Mouse (Mus musculus): ENCODE results near the gene Tmem132c. TPM values are rescaled to one million over a fixed set of nuclear protein-coding genes. Genes with fewer than 3 reads are reported as not detected.

Gene Tmem132c
- polyA plus RNA-seq, 1 experiment from 2014 or later, result 44.7 TPM

DNA sequence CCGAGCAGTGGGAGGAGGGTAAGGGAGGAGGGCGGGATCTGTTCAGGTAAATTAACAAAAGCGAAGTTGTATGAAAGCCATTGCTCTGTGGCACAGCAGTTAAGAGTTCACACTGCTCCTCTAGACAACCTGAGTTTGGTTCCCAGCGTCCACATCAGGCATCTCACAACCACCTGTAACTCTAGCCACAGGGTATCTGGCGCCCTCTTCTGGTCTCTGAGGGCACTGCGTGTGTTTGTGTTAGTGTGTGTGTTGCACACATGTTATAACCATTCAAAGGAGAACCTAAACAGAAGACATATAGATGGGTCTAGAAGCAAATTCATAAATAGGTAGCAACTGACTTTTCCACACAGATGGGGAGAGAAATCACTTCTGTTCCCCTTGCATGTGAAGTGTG is 245.6 kb downstream of the Tmem132c start:
- Histone ChIP-seq H3K4me1 (peaks cover 38% of the 10 kb centered on the region), H3K27ac (no peak overlapping the region), H3K4me3 (no peak overlapping the region), H3K9me3 (replicated peaks) (no peaks in the 10 kb centered on the region), H3K36me3 (peaks cover 39% of the 10 kb centered on the region), H3K27me3 (ENCODE audit: low read depth, poor library complexity, severe bottlenecking) (no peaks in the 10 kb centered on the region)
- WGBS, result 88% methylated on average over 6 of the region's 6 CpGs
- no peak for DNase-seq (ENCODE audit: low spot score)

DNA sequence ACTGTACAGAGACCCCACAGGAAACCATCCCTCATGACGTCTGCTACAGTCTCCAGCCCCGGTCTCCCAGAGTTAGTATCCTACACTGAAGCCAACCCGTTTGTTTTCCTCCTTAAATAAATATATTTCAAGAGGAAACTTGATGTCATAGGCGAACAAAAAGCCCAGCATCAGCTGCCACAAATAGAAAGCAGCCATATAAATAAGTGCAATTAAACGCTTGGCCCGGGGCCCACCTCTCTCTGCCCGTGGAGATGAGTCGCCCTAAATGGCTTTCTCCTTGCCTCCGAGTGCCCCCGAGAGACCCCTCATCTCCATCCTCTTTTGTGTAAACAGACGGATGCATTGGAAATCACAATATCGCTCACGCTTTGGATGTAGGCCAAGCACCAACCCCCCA is 247.1 kb downstream of the Tmem132c start:
- 92% methylated on average over 13 of the region's 13 CpGs for WGBS
- DNase-seq (ENCODE audit: low spot score), result no peak
- H3K27me3 ChIP-seq (ENCODE audit: low read depth, poor library complexity, severe bottlenecking), result no peaks in the 10 kb centered on the region

DNA sequence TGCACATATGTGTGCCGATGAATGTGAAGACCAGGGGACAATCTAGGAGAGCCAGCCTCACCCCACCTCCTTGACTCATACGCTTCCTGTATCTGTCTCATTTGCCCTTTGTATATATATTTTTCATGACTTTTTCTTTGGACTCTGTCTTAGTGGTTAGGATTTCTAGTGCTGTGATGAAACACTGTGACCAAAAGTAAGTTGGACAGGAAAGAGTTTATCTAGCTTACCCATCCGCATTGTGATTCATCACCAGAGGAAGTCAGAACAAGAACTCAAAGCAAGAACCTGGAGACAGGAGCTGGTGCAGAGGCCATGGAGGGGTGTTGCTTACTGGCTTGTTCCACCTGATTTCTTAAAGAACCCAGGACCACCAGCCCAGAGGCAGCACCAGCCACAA is 250.1 kb downstream of the Tmem132c start:
- Histone ChIP-seq H3K4me1 (peaks cover 16% of the 10 kb centered on the region), H3K4me3 (no peak overlapping the region), H3K27me3 (ENCODE audit: low read depth, poor library complexity, severe bottlenecking) (no peaks in the 10 kb centered on the region), H3K9me3 (replicated peaks) (no peaks in the 10 kb centered on the region), H3K36me3 (peaks cover 28% of the 10 kb centered on the region), H3K27ac (no peak overlapping the region)
- WGBS, result 90% methylated on average over 3 of the region's 3 CpGs
- no peak for DNase-seq (ENCODE audit: low spot score)

More for the DNA sequence above, 247.1 kb downstream of the Tmem132c start:
- H3K27ac ChIP-seq, result no peak overlapping the region
- H3K36me3 ChIP-seq, result peaks cover 33% of the 10 kb centered on the region
- no peaks in the 10 kb centered on the region for H3K9me3 ChIP-seq (replicated peaks)
- H3K4me3 ChIP-seq, result no peak overlapping the region
- H3K4me1 ChIP-seq, result peaks cover 35% of the 10 kb centered on the region

DNA sequence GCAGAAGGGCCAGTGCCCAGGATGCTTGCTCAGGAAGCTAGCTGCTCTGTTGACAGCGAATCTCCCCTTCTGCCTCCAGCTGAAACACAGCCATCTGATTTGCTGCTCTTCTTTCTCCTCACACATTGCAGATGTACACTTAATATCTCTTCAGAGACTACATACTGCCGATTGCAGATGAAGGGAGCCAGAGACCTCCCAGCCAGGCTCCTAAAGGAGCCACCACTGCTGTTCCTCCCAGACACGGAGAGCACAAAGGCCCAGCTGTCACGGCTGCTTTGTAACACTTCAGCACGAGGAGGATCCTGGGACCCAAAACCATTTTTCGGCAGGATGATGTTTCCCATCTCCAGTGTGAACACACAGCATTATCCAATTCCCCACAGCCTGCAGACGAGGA is 255.3 kb downstream of the Tmem132c start:
- H3K9me3 ChIP-seq (replicated peaks), result no peaks in the 10 kb centered on the region
- no peak overlapping the region for H3K4me3 ChIP-seq
- peaks cover 4% of the 10 kb centered on the region for H3K4me1 ChIP-seq
- H3K27me3 ChIP-seq (ENCODE audit: low read depth, poor library complexity, severe bottlenecking), result no peaks in the 10 kb centered on the region
- peaks cover 12% of the 10 kb centered on the region for H3K36me3 ChIP-seq
- H3K27ac ChIP-seq, result no peak overlapping the region
- DNase-seq (ENCODE audit: low spot score), result no peak
- WGBS, result 73% methylated on average over 7 of the region's 7 CpGs

DNA sequence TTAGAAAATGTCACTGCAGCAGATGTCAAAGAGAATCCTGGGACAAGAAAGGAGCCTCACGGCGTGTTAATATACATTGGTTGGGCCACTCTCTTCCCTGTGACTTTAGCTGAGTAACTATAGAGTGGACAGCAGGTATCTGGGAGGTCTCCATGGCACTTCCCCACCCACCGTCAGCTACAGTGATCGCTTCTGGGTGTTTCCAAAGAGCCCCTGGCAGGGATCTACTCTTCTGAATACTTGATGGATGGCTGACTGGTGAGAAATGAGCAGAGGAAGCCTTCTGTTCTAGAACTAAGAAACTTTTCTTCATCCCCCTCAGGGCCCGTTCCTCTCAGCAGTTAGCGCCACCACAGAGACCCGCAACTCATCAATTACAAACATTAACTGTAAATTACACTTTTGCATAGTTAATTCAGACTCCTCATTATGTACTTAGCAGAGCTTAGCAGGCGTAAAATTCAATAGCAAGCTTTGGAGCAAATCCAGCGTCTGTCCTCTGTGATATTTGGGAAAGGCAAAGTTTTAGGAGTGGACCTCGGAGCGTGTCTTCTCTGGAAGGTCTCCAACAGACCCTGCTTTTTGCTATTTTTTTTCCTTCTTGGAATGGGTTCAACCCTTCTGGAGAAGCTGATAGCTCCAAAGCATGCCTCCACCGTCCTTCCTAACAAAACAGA is 257.7 kb downstream of the Tmem132c start:
- no peak for DNase-seq (ENCODE audit: low spot score)
- Histone ChIP-seq H3K4me1 (no peaks in the 10 kb centered on the region), H3K4me3 (no peak overlapping the region), H3K27me3 (ENCODE audit: low read depth, poor library complexity, severe bottlenecking) (no peaks in the 10 kb centered on the region), H3K9me3 (replicated peaks) (no peaks in the 10 kb centered on the region), H3K27ac (no peak overlapping the region), H3K36me3 (peaks cover 12% of the 10 kb centered on the region)
- WGBS, result 87% methylated on average over 12 of the region's 12 CpGs

DNA sequence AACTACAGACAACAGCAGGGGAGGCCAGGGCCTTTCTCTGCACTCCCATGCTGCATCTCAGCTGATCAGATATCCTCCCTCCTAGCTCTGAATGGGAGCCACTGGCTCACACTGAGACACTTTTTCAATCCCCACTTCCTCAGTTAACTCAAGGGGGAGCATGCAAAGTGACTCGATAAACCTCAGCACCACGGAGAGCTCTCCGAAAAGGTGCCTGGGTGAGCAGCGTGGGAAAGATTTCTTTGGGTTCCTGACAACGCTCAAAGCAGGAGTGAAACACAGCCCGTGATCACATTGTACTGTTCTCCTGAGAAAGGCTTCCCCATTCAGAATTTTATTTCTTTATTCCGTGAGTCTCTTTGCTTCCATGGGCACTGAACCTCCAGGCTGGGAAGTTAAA is 261.2 kb downstream of the Tmem132c start:
- no peaks in the 10 kb centered on the region for H3K9me3 ChIP-seq (replicated peaks)
- H3K27ac ChIP-seq, result no peak overlapping the region
- whole genome bisulfite sequencing, result 40% methylated on average over 7 of the region's 7 CpGs
- H3K36me3 ChIP-seq, result peaks cover 32% of the 10 kb centered on the region
- DNase-seq (ENCODE audit: low spot score), result no peak
- no peak overlapping the region for H3K4me3 ChIP-seq
- no peaks in the 10 kb centered on the region for H3K4me1 ChIP-seq
- H3K27me3 ChIP-seq (ENCODE audit: low read depth, poor library complexity, severe bottlenecking), result no peaks in the 10 kb centered on the region

DNA sequence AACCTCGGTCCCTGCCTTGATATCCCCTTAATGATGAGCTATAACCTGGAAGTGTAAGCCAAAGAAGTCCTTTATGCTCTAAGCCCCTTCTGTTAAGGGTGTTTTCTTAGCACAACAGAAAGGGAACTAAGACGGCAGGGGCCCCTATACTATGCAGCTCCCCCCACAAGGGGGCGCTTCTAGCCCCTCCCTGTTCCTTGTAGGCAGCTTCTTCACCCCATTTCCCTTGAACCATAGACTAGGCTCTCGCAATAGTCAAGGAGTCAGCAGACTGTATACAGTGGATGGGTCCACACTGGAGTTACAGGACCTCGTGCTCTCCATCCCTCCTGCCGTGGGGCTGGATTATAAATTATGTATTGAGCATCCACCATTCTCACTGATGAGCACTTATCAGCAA is 264.1 kb downstream of the Tmem132c start:
- Histone ChIP-seq H3K4me1 (no peaks in the 10 kb centered on the region), H3K4me3 (no peak overlapping the region), H3K27me3 (ENCODE audit: low read depth, poor library complexity, severe bottlenecking) (no peaks in the 10 kb centered on the region), H3K27ac (no peak overlapping the region), H3K9me3 (replicated peaks) (no peaks in the 10 kb centered on the region), H3K36me3 (peaks cover 23% of the 10 kb centered on the region)
- WGBS, result 82% methylated on average over 6 of the region's 6 CpGs
- DNase-seq (ENCODE audit: low spot score), result no peak

DNA sequence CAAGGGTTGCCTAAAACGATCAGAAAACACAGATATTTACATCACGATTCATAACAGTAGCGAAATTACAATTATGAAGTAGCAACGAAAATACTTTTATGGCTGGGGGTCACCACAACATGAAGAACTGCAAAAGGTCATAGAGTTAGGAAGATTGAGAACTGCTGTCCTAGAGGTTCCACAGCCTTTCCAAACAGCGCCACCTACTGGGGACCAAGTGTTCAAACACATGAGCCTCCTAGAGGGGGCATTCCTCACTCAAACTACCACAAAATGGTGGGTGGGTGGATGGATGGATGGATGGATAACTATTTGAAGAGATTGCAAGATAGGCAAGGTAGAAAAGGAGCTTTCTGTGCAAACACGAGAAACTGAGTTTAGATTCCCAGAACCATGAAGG is 270.0 kb downstream of the Tmem132c start:
- WGBS, result 86% methylated on average over 6 of the region's 6 CpGs
- Histone ChIP-seq H3K9me3 (replicated peaks) (no peaks in the 10 kb centered on the region), H3K4me3 (no peak overlapping the region), H3K27ac (no peak overlapping the region), H3K4me1 (no peaks in the 10 kb centered on the region), H3K36me3 (peaks cover 9% of the 10 kb centered on the region), H3K27me3 (ENCODE audit: low read depth, poor library complexity, severe bottlenecking) (no peaks in the 10 kb centered on the region)
- DNase-seq (ENCODE audit: low spot score), result peak; percentile 57

DNA sequence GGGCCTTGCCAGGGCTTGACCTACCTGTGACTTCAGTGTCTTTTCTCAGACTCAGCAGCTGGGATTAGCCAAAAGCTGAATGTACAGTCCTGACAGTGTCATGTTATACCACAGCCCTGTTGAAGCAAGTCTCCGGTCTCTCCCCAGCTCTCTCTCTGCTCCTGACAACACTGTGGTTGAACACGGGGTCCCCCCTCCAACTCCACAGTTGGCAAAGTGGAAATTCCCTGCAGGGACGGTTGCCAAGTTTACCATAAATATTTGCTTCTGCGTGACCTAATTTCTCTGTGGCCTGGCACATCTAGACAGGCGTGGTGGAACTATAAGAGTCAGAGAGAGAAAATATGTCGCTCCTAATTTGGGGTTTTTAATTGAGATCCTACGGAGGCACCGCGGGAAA is 274.4 kb downstream of the Tmem132c start:
- no peak for DNase-seq (ENCODE audit: low spot score)
- 95% methylated on average over 9 of the region's 9 CpGs for WGBS
- H3K27ac ChIP-seq, result no peak overlapping the region
- no peaks in the 10 kb centered on the region for H3K27me3 ChIP-seq (ENCODE audit: low read depth, poor library complexity, severe bottlenecking)
- no peak overlapping the region for H3K4me3 ChIP-seq
- no peaks in the 10 kb centered on the region for H3K4me1 ChIP-seq
- no peaks in the 10 kb centered on the region for H3K9me3 ChIP-seq (replicated peaks)
- H3K36me3 ChIP-seq, result peaks cover 12% of the 10 kb centered on the region; the same call in 1 of the 2 replicates

DNA sequence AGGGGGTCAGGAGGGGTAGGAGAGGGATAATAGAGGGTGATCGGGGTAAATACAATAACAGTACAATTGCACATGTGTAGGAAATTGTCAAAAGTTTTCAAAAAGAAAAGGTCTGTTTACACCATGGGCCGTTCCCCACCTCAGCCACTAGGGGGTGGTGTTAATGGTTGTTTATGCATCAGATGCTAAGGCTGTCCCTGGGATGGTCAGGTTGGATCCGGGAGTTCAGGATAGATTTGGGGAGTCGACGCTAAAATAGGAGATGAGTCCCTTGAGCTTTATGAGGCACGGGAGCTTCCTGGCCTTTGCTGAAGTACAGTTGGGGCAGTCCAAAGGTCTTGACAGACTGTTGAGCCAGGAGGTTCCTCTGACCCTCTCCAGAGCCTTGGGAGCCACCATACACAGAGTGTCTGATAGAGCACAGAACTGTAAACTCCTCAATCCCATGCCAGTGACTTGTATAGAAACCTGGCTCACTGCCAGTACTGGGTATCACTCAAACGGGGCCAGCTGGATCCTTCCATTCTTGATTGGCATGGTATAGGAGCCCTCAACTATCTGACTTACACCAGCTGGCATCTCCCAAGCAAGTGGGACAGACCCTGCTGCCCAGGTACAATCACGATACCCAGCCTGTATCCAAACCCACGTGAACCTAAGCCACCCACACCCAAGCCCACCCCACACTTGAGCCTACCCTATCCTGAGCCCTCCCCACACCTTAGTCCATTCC is 281.3 kb downstream of the Tmem132c start:
- Histone ChIP-seq H3K4me1 (no peaks in the 10 kb centered on the region), H3K4me3 (no peak overlapping the region), H3K27me3 (ENCODE audit: low read depth, poor library complexity, severe bottlenecking) (no peaks in the 10 kb centered on the region), H3K27ac (no peak overlapping the region), H3K36me3 (no peaks in the 10 kb centered on the region), H3K9me3 (replicated peaks) (no peaks in the 10 kb centered on the region)
- WGBS, result 71% methylated on average over 9 of the region's 9 CpGs
- DNase-seq (ENCODE audit: low spot score), result no peak

DNA sequence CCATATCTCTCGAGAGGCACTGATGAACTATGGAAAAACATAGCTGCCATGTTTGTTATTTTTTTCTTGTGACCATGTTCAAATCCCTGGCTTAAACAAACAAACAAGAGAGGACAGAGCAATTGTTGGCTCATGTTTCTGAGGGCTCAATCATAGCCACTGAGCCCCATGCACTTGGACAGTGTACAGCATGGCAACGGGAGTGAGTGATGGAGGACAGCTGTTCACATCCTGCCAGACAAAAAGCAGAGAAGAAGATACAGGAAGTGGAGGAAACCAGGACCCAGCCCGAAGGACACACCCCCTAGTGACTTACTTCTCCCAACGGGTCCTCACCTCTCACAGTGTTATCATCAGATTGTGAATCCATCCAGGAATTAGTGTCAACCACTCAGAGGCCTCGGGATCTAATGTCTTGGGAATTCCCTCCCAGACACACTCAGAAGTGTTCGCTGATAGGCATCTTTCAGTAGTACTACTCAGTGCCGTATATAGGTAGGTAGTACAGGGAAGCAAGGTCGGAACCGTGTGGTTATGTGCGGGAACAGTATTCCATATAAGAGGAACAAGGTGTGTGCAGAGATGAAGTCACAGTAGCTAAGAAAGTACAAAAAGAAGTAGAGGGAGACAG is 285.9 kb downstream of the Tmem132c start:
- no peak for DNase-seq (ENCODE audit: low spot score)
- WGBS, result 87% methylated on average over 10 of the region's 10 CpGs
- no peaks in the 10 kb centered on the region for H3K27me3 ChIP-seq (ENCODE audit: low read depth, poor library complexity, severe bottlenecking)

DNA sequence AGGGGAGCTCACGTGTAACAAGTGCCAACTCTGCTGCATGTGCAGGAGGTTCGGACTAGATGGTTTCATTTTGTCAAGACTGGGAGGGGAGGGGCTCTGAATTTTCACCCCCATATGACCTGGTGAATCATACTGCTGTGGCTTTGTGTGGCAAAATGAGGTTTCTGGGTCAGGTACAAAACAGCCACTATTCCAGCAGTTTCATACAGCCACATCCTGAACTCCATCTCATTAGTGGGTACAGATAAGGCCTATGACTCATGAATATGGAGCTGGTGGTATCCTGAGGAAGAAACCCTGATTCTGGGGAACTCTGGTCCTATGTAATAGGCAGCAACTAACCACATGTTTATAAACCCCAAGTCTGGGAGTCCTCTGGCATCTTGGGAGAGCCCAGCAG is 295.9 kb downstream of the Tmem132c start:
- peaks cover 23% of the 10 kb centered on the region for H3K36me3 ChIP-seq
- no peak overlapping the region for H3K27ac ChIP-seq
- no peaks in the 10 kb centered on the region for H3K4me1 ChIP-seq
- DNase-seq (ENCODE audit: low spot score), result no peak
- no peak overlapping the region for H3K4me3 ChIP-seq
- 88% methylated on average over 2 of the region's 2 CpGs for WGBS
- H3K9me3 ChIP-seq (replicated peaks), result no peaks in the 10 kb centered on the region
- no peaks in the 10 kb centered on the region for H3K27me3 ChIP-seq (ENCODE audit: low read depth, poor library complexity, severe bottlenecking)

More for the DNA sequence above, 285.9 kb downstream of the Tmem132c start:
- H3K4me1 ChIP-seq, result no peaks in the 10 kb centered on the region
- no peak overlapping the region for H3K4me3 ChIP-seq
- H3K9me3 ChIP-seq (replicated peaks), result no peaks in the 10 kb centered on the region
- no peaks in the 10 kb centered on the region for H3K36me3 ChIP-seq
- no peak overlapping the region for H3K27ac ChIP-seq

DNA sequence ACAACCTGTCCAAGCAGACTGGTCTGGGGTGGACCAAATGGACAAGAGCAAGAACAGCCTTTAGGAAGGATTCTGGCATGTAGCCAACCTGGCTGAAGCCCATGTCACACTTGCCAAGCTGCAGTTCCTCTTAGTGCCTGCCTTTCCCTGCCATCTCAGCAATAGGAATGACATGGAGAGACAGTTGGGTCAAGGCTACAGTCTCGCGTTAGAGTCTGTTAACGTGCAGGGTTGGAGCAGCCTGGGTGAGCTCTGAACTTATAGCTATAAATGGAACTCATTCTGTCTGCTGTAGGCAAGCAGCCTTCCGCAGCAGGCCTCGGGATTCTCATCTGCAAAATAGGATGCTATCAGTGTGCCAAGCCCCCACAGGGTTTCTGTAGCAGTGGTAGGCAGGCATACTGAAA is 305.0 kb downstream of the Tmem132c start:
- 86% methylated on average over 5 of the region's 5 CpGs for WGBS

More for the DNA sequence above, 305.0 kb downstream of the Tmem132c start:
- H3K27ac ChIP-seq, result no peak overlapping the region
- no peaks in the 10 kb centered on the region for H3K4me1 ChIP-seq
- DNase-seq (ENCODE audit: low spot score), result no peak
- no peaks in the 10 kb centered on the region for H3K27me3 ChIP-seq (ENCODE audit: low read depth, poor library complexity, severe bottlenecking)
- H3K9me3 ChIP-seq (replicated peaks), result no peaks in the 10 kb centered on the region
- peaks cover 27% of the 10 kb centered on the region for H3K36me3 ChIP-seq
- H3K4me3 ChIP-seq, result no peak overlapping the region

Data from limb, embryonic 10.5 days (tissue).